Mouse (Mus musculus): ENCODE results near the gene Avpr1b. TPM values are rescaled to one million over a fixed set of nuclear protein-coding genes. Genes with fewer than 3 reads are reported as not detected.
"Not testable (repeated sequence)": the region's sequence is repeated elsewhere in the genome, so short reads cannot be mapped to it uniquely, and the experiment has no call there.

The Avpr1b gene
- polyA plus RNA-seq (2014; fragmentation: Nextera tagmentation; extraction: Ambion mirVana), result not detected in 2 replicates

- H3K4me2 ChIP-seq (replicated peaks; ENCODE audit: low read depth, low read length), result 0 out of 2 replicates have a peak within 1 kb of the TSS, but pooled peaks have one; percentile 7
- WGBS, result 20% methylated on average over 12 of the region's 12 CpGs
- no peak within 1 kb of the TSS for H3K27ac ChIP-seq (ENCODE audit: low read length)
- ATAC-seq (ENCODE audit: insufficient number of reproducible peaks, insufficient read depth, low FRiP score, low read depth), result no peak
- no peak within 1 kb of the TSS; the same call in 1 of the 2 replicates for H3K9ac ChIP-seq (replicated peaks; ENCODE audit: low read depth, low read length)
- no peaks in the 10 kb centered on the region for H3K27me3 ChIP-seq (ENCODE audit: control insufficient read depth, insufficient read depth, low read length)
- H3K4me3 ChIP-seq (ENCODE audit: low read depth, low read length), result no peak within 1 kb of the TSS
- no peaks in the 10 kb centered on the region for H3K36me3 ChIP-seq (ENCODE audit: control insufficient read depth, insufficient read depth, low read length)
- no peaks in the 10 kb centered on the region for H3K9me3 ChIP-seq (ENCODE audit: control insufficient read depth, low read depth, low read length)
- H3K4me1 ChIP-seq (ENCODE audit: control insufficient read depth, insufficient read depth, low read length), result no peaks in the 10 kb centered on the region
Measured at GRCm38 (mm10) chr1:131598905-131599304, at the start of gene Avpr1b. Gene Avpr1b (plus strand): TSS chr1:131599239.

- 85% methylated on average over 2 of the region's 2 CpGs for WGBS
- no peak overlapping the region for H3K4me2 ChIP-seq (replicated peaks; ENCODE audit: low read depth, low read length)
- no peaks in the 10 kb centered on the region for H3K4me1 ChIP-seq (ENCODE audit: control insufficient read depth, insufficient read depth, low read length)
- H3K27me3 ChIP-seq (ENCODE audit: control insufficient read depth, insufficient read depth, low read length), result no peaks in the 10 kb centered on the region
- no peak overlapping the region for H3K4me3 ChIP-seq (ENCODE audit: low read depth, low read length)
- H3K9me3 ChIP-seq (ENCODE audit: control insufficient read depth, low read depth, low read length), result no peaks in the 10 kb centered on the region
- H3K9ac ChIP-seq (replicated peaks; ENCODE audit: low read depth, low read length), result no peak overlapping the region
- ATAC-seq (ENCODE audit: insufficient number of reproducible peaks, insufficient read depth, low FRiP score, low read depth), result no peak
- no peak overlapping the region for H3K27ac ChIP-seq (ENCODE audit: low read length)
- H3K36me3 ChIP-seq (ENCODE audit: control insufficient read depth, insufficient read depth, low read length), result no peaks in the 10 kb centered on the region
Measured at GRCm38 (mm10) chr1:131551956-131552355, 47.1 kb upstream of the Avpr1b start.

GRCm38 (mm10) chr1:131553428-131553827, 45.6 kb upstream of the Avpr1b start:
- H3K27ac ChIP-seq (ENCODE audit: low read length), result no peak overlapping the region
- no peaks in the 10 kb centered on the region for H3K27me3 ChIP-seq (ENCODE audit: control insufficient read depth, insufficient read depth, low read length)
- no peaks in the 10 kb centered on the region for H3K4me1 ChIP-seq (ENCODE audit: control insufficient read depth, insufficient read depth, low read length)
- no peak overlapping the region for H3K4me3 ChIP-seq (ENCODE audit: low read depth, low read length)
- H3K9me3 ChIP-seq (ENCODE audit: control insufficient read depth, low read depth, low read length), result no peaks in the 10 kb centered on the region
- no peaks in the 10 kb centered on the region for H3K36me3 ChIP-seq (ENCODE audit: control insufficient read depth, insufficient read depth, low read length)
- H3K4me2 ChIP-seq (replicated peaks; ENCODE audit: low read depth, low read length), result no peak overlapping the region
- no peak for ATAC-seq (ENCODE audit: insufficient number of reproducible peaks, insufficient read depth, low FRiP score, low read depth)
- H3K9ac ChIP-seq (replicated peaks; ENCODE audit: low read depth, low read length), result no peak overlapping the region

- Histone ChIP-seq H3K4me1 (ENCODE audit: control insufficient read depth, insufficient read depth, low read length) (no peaks in the 10 kb centered on the region), H3K9me3 (ENCODE audit: control insufficient read depth, low read depth, low read length) (no peaks in the 10 kb centered on the region), H3K36me3 (ENCODE audit: control insufficient read depth, insufficient read depth, low read length) (no peaks in the 10 kb centered on the region), H3K27ac (ENCODE audit: low read length) (no peak overlapping the region), H3K27me3 (ENCODE audit: control insufficient read depth, insufficient read depth, low read length) (no peaks in the 10 kb centered on the region), H3K9ac (replicated peaks; ENCODE audit: low read depth, low read length) (no peak overlapping the region), H3K4me2 (replicated peaks; ENCODE audit: low read depth, low read length) (peak overlapping the region; percentile 27; the same call in 1 of the 2 replicates), H3K4me3 (ENCODE audit: low read depth, low read length) (no peak overlapping the region)
- ATAC-seq (ENCODE audit: insufficient number of reproducible peaks, insufficient read depth, low FRiP score, low read depth), result peak; percentile 86; the same call in 1 of the 2 replicates
- 17% methylated on average over 13 of the region's 13 CpGs for WGBS
Measured at GRCm38 (mm10) chr1:131555042-131555812, 43.8 kb upstream of the Avpr1b start.

GRCm38 (mm10) chr1:131560500-131560899, 38.5 kb upstream of the Avpr1b start:
- Histone ChIP-seq H3K4me1 (ENCODE audit: control insufficient read depth, insufficient read depth, low read length) (no peaks in the 10 kb centered on the region), H3K27me3 (ENCODE audit: control insufficient read depth, insufficient read depth, low read length) (no peaks in the 10 kb centered on the region), H3K4me2 (replicated peaks; ENCODE audit: low read depth, low read length) (no peak overlapping the region), H3K27ac (ENCODE audit: low read length) (no peak overlapping the region), H3K9me3 (ENCODE audit: control insufficient read depth, low read depth, low read length) (no peaks in the 10 kb centered on the region), H3K36me3 (ENCODE audit: control insufficient read depth, insufficient read depth, low read length) (no peaks in the 10 kb centered on the region), H3K9ac (replicated peaks; ENCODE audit: low read depth, low read length) (no peak overlapping the region), H3K4me3 (ENCODE audit: low read depth, low read length) (no peak overlapping the region)
- ATAC-seq (ENCODE audit: insufficient number of reproducible peaks, insufficient read depth, low FRiP score, low read depth), result no peak

- no peak for ATAC-seq (ENCODE audit: insufficient number of reproducible peaks, insufficient read depth, low FRiP score, low read depth)
- Histone ChIP-seq H3K9me3 (ENCODE audit: control insufficient read depth, low read depth, low read length) (no peaks in the 10 kb centered on the region), H3K4me1 (ENCODE audit: control insufficient read depth, insufficient read depth, low read length) (no peaks in the 10 kb centered on the region), H3K27me3 (ENCODE audit: control insufficient read depth, insufficient read depth, low read length) (no peaks in the 10 kb centered on the region), H3K36me3 (ENCODE audit: control insufficient read depth, insufficient read depth, low read length) (no peaks in the 10 kb centered on the region), H3K27ac (ENCODE audit: low read length) (no peak overlapping the region), H3K4me2 (replicated peaks; ENCODE audit: low read depth, low read length) (no peak overlapping the region), H3K9ac (replicated peaks; ENCODE audit: low read depth, low read length) (no peak overlapping the region), H3K4me3 (ENCODE audit: low read depth, low read length) (no peak overlapping the region)
- 94% methylated on average over 2 of the region's 2 CpGs for WGBS
Measured at GRCm38 (mm10) chr1:131562081-131562480, 37.0 kb upstream of the Avpr1b start.

- H3K4me1 ChIP-seq (ENCODE audit: control insufficient read depth, insufficient read depth, low read length); H3K27me3 ChIP-seq (ENCODE audit: control insufficient read depth, insufficient read depth, low read length); H3K4me2 ChIP-seq (replicated peaks; ENCODE audit: low read depth, low read length); H3K4me3 ChIP-seq (ENCODE audit: low read depth, low read length); H3K36me3 ChIP-seq (ENCODE audit: control insufficient read depth, insufficient read depth, low read length); H3K9me3 ChIP-seq (ENCODE audit: control insufficient read depth, low read depth, low read length); H3K9ac ChIP-seq (replicated peaks; ENCODE audit: low read depth, low read length); H3K27ac ChIP-seq (ENCODE audit: low read length); ATAC-seq (ENCODE audit: insufficient number of reproducible peaks, insufficient read depth, low FRiP score, low read depth): not testable (repeated sequence)
- 41% methylated on average over 11 of the region's 11 CpGs for WGBS
Measured at GRCm38 (mm10) chr1:131566056-131566455, 33.0 kb upstream of the Avpr1b start.

GRCm38 (mm10) chr1:131569721-131570120, 29.3 kb upstream of the Avpr1b start:
- Histone ChIP-seq H3K4me3 (ENCODE audit: low read depth, low read length) (no peak overlapping the region), H3K36me3 (ENCODE audit: control insufficient read depth, insufficient read depth, low read length) (no peaks in the 10 kb centered on the region), H3K4me1 (ENCODE audit: control insufficient read depth, insufficient read depth, low read length) (no peaks in the 10 kb centered on the region), H3K9me3 (ENCODE audit: control insufficient read depth, low read depth, low read length) (no peaks in the 10 kb centered on the region), H3K4me2 (replicated peaks; ENCODE audit: low read depth, low read length) (no peak overlapping the region), H3K27me3 (ENCODE audit: control insufficient read depth, insufficient read depth, low read length) (no peaks in the 10 kb centered on the region), H3K27ac (ENCODE audit: low read length) (no peak overlapping the region), H3K9ac (replicated peaks; ENCODE audit: low read depth, low read length) (no peak overlapping the region)
- ATAC-seq (ENCODE audit: insufficient number of reproducible peaks, insufficient read depth, low FRiP score, low read depth), result no peak
- WGBS, result 78% methylated on average over 6 of the region's 6 CpGs

GRCm38 (mm10) chr1:131570391-131570790, 28.6 kb upstream of the Avpr1b start:
- 90% methylated on average over 4 of the region's 4 CpGs for WGBS
- H3K9ac ChIP-seq (replicated peaks; ENCODE audit: low read depth, low read length), result no peak overlapping the region
- no peak for ATAC-seq (ENCODE audit: insufficient number of reproducible peaks, insufficient read depth, low FRiP score, low read depth)

More at GRCm38 (mm10) chr1:131570391-131570790, 28.6 kb upstream of the Avpr1b start:
- Histone ChIP-seq H3K36me3 (ENCODE audit: control insufficient read depth, insufficient read depth, low read length) (no peaks in the 10 kb centered on the region), H3K4me3 (ENCODE audit: low read depth, low read length) (no peak overlapping the region), H3K4me1 (ENCODE audit: control insufficient read depth, insufficient read depth, low read length) (no peaks in the 10 kb centered on the region), H3K9me3 (ENCODE audit: control insufficient read depth, low read depth, low read length) (no peaks in the 10 kb centered on the region), H3K27ac (ENCODE audit: low read length) (no peak overlapping the region), H3K27me3 (ENCODE audit: control insufficient read depth, insufficient read depth, low read length) (no peaks in the 10 kb centered on the region), H3K4me2 (replicated peaks; ENCODE audit: low read depth, low read length) (no peak overlapping the region)

Data from stomach, embryonic 14.5 days (tissue).